Mouse (Mus musculus) natural killer cell, adult 2 months (primary cell): ENCODE results near the gene Siah1b.

Source experiments
- DNase-seq, 2 experiments: peaks; one replicate each; pipeline ENCODE4 v3.0.0; 2022; ENCODE audit warnings: low spot score in 2 of 2

Gene Siah1b

GRCm38 (mm10) chrX:164032526-164032925 lies 43.8 kb downstream of the Siah1b start:
- no peak for DNase-seq

- peak; percentile 82 to 89 for DNase-seq
Observed at GRCm38 (mm10) chrX:164027607-164028289, 48.5 kb downstream of the Siah1b start, which contains the start of gene Car5b. Gene Car5b, minus strand, starts transcription at chrX:164027997.
